Mouse (Mus musculus): ENCODE results near the gene Snx20. TPM values are rescaled to one million over a fixed set of nuclear protein-coding genes. Genes with fewer than 3 reads are reported as not detected.

Gene Snx20
- total and polyA plus RNA-seq, 3 experiments, result 69.1 to 117 (median 93.1) TPM

GRCm38 (mm10) chr8:88628001-88628774 lies 7.7 kb downstream of the Snx20 start:
- H3K4me3 ChIP-seq (replicated peaks in 1 of 3; ENCODE audit: low read depth in 2 of 3, low read length in 2 of 3, poor library complexity in 1 of 3), result no peak overlapping the region
- H3K27me3 ChIP-seq (replicated peaks), result no peaks in the 10 kb centered on the region
- no peak for TF ChIP-seq HCFC1 (IDR thresholded peaks at IDR 0.05; ENCODE audit: low read depth, low read length)
- peaks cover 32 to 81% of the 10 kb centered on the region in 2 experiments for H3K4me1 ChIP-seq (ENCODE audit: control insufficient read depth in 1 of 2, insufficient read depth in 2 of 2)
- H3K27ac ChIP-seq (ENCODE audit: insufficient read depth, low read depth), result no peak overlapping the region
- H3K9ac ChIP-seq (ENCODE audit: insufficient read depth, low read depth), result no peak overlapping the region
- peaks cover 27% of the 10 kb centered on the region for H3K9me3 ChIP-seq (replicated peaks; ENCODE audit: low read length)
- no peak overlapping the region for H3K4me2 ChIP-seq (ENCODE audit: insufficient read depth, low read depth, poor library complexity, severe bottlenecking)
- DNase-seq (ENCODE audit: extremely low read depth), result no peak
- peaks cover 85 to 98% of the 10 kb centered on the region in 2 experiments for H3K36me3 ChIP-seq (replicated peaks in 1 of 2; ENCODE audit: control insufficient read depth in 1 of 2, insufficient read depth in 1 of 2, low read length in 1 of 2)
- H3K79me2 ChIP-seq (replicated peaks; ENCODE audit: control insufficient read depth, extremely low read depth, insufficient read depth, poor library complexity, severe bottlenecking), result peaks cover 33% of the 10 kb centered on the region
- dilution Hi-C loops (cut with MboI; ENCODE audit: extremely low pct_ligation_motif_present, extremely low pct_unique_long_range_greater_than_20kb, low sequenced_read_pairs) (no loop called here), in situ Hi-C loops (cut with MboI; ENCODE audit: low pct_ligation_motif_present, low pct_unique_long_range_greater_than_20kb, low sequenced_read_pairs) (loop anchor here (10.0 kb wide), 1 partner anchor 253 kb away; no protein-coding TSS in a partner anchor)

GRCm38 (mm10) chr8:88627265-88627991 lies 8.5 kb downstream of the Snx20 start:
- in situ Hi-C loops (cut with MboI; ENCODE audit: low pct_ligation_motif_present, low pct_unique_long_range_greater_than_20kb, low sequenced_read_pairs), result loop anchor here (10.0 kb wide), 1 partner anchor 253 kb away; no protein-coding TSS in a partner anchor
- TF ChIP-seq RCOR1 (conservative IDR thresholded peaks at IDR 0.05; ENCODE audit: low read depth, low read length), result no peak
- no peak for TF ChIP-seq KAT2A (IDR thresholded peaks at IDR 0.05; ENCODE audit: insufficient replicate concordance, low read length)
- TF ChIP-seq USF1 (IDR thresholded peaks at IDR 0.05; ENCODE audit: low read depth, low read length), result no peak
- TF ChIP-seq CTCF (conservative IDR thresholded peaks at IDR 0.05 in 1 of 2, IDR thresholded peaks at IDR 0.05 in 1 of 2; ENCODE audit: low read depth in 2 of 2, low read length in 2 of 2), result no peak
- no peak for TF ChIP-seq ELF1 (IDR thresholded peaks at IDR 0.05; ENCODE audit: low read depth, low read length)
- no peak for TF ChIP-seq MAFK (IDR thresholded peaks at IDR 0.05; ENCODE audit: insufficient replicate concordance, low read length)
- no peak for TF ChIP-seq PAX5 (IDR thresholded peaks at IDR 0.05; ENCODE audit: low read length)
- TF ChIP-seq MAX (IDR thresholded peaks at IDR 0.05; ENCODE audit: low read length), result no peak
- TF ChIP-seq MEF2A (IDR thresholded peaks at IDR 0.05; ENCODE audit: borderline replicate concordance, low read depth, low read length), result no peak
- no peak for TF ChIP-seq NELFE (IDR thresholded peaks at IDR 0.05; ENCODE audit: low read depth, low read length)
- dilution Hi-C loops (cut with MboI; ENCODE audit: extremely low pct_ligation_motif_present, extremely low pct_unique_long_range_greater_than_20kb, low sequenced_read_pairs), result no loop called here
- H3K9ac ChIP-seq (ENCODE audit: insufficient read depth, low read depth), result no peak overlapping the region
- peaks cover 25% of the 10 kb centered on the region for H3K79me2 ChIP-seq (replicated peaks; ENCODE audit: control insufficient read depth, extremely low read depth, insufficient read depth, poor library complexity, severe bottlenecking)
- peaks cover 26 to 82% of the 10 kb centered on the region in 2 experiments for H3K4me1 ChIP-seq (ENCODE audit: control insufficient read depth in 1 of 2, insufficient read depth in 2 of 2)
- H3K27me3 ChIP-seq (replicated peaks), result no peaks in the 10 kb centered on the region
- H3K4me2 ChIP-seq (ENCODE audit: insufficient read depth, low read depth, poor library complexity, severe bottlenecking), result no peak overlapping the region
- peaks cover 78 to 98% of the 10 kb centered on the region in 2 experiments for H3K36me3 ChIP-seq (replicated peaks in 1 of 2; ENCODE audit: control insufficient read depth in 1 of 2, insufficient read depth in 1 of 2, low read length in 1 of 2)
- H3K27ac ChIP-seq (ENCODE audit: insufficient read depth, low read depth), result peak overlapping the region; percentile 4; the same call in 1 of the 2 replicates
- H3K9me3 ChIP-seq (replicated peaks; ENCODE audit: low read length), result peaks cover 27% of the 10 kb centered on the region
- peak overlapping the region in 1 of 3 experiments; percentile 17 for H3K4me3 ChIP-seq (replicated peaks in 1 of 3; ENCODE audit: low read depth in 2 of 3, low read length in 2 of 3, poor library complexity in 1 of 3)
- DNase-seq (ENCODE audit: extremely low read depth), result no peak
